Mouse (Mus musculus): ENCODE measurements around the gene Usp12. TPM values are rescaled to one million over a fixed set of nuclear protein-coding genes. Genes with fewer than 3 reads are reported as not detected.

Gene Usp12
- polyA plus RNA-seq, 1 experiment, result 26.5 TPM

DNA sequence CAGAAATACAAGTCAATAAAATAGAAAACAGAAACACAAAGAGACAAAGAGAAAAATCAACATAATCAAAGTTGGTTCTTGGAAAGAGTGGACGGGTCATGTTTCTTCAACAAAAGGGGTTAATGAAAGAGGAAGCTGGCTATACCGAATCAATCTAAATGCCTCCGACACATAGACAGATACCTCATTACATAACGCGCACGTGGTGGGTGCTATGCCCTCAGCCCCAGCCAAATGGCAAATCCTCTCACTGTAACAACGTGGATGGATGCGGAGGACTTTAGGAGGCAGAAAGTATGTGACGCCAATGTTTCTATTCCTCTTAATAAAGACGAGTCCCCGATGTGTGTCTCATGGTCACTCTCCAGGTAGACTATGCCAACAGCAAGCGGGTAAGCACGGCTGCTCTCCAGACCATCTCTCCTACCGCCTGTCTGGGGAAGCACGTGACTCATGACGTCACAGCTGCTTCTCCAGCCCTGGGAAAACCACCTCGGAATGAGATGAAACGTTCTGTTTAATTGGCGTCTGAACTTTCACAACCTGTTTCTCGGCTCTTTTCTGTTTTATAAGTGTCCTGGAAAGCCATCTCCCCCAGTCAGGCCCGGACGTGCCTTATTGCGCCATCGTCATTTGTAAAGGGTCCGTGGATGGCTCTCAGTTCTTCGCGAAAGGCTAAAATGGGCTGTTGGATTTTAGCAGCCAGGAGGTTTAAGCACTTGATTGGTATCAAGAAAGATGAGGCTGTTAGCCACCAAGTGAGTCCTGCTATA lies 75.0 kb downstream of the Usp12 start:
- DNase-seq, result no peak
- no peak overlapping the region for H3K4me3 ChIP-seq (replicated peaks; ENCODE audit: insufficient read depth, low read depth, low read length)
- 84% methylated on average over 27 of the region's 27 CpGs for WGBS
- H3K27ac ChIP-seq (ENCODE audit: insufficient read depth, low read length), result no peak overlapping the region
- H3K27me3 ChIP-seq (ENCODE audit: control insufficient read depth, insufficient read depth, low read length), result no peaks in the 10 kb centered on the region
- no peak for TF ChIP-seq POLR2A (IDR thresholded peaks at IDR 0.05; ENCODE audit: borderline replicate concordance, insufficient read depth, low read length)
- no peak for TF ChIP-seq CTCF (IDR thresholded peaks at IDR 0.05; ENCODE audit: borderline replicate concordance, insufficient read depth, low read depth, low read length)
- peaks cover 12% of the 10 kb centered on the region; the same call in 1 of the 2 replicates for H3K4me1 ChIP-seq (ENCODE audit: control insufficient read depth, insufficient read depth, low read length)

DNA sequence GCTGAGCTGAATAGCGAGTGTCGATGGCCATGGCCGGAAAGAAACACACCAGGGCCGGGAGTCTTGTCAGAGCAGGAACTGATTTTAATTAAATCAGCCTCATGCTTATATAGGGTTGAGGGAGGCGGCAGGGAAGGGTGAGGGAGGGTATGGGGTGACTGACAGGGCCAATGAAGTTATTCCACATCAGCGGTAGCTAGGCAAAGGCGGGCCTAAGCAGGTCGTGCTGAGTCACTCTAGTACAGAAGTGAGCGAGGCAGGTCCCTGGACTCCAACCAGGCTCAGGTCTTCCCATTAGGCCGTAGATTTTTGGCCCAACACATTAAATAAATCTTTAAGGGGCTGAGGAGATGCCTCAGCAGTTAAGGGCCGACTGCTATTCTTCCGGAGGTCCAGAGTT lies 81.0 kb downstream of the Usp12 start:
- DNase-seq, result no peak
- no peaks in the 10 kb centered on the region for H3K27me3 ChIP-seq (ENCODE audit: control insufficient read depth, insufficient read depth, low read length)
- H3K27ac ChIP-seq (ENCODE audit: insufficient read depth, low read length), result no peak overlapping the region
- TF ChIP-seq CTCF (IDR thresholded peaks at IDR 0.05; ENCODE audit: borderline replicate concordance, insufficient read depth, low read depth, low read length), result no peak
- no peak for TF ChIP-seq POLR2A (IDR thresholded peaks at IDR 0.05; ENCODE audit: borderline replicate concordance, insufficient read depth, low read length)
- WGBS, result 88% methylated on average over 12 of the region's 12 CpGs
- peaks cover 8% of the 10 kb centered on the region for H3K4me1 ChIP-seq (ENCODE audit: control insufficient read depth, insufficient read depth, low read length)
- H3K4me3 ChIP-seq (replicated peaks; ENCODE audit: insufficient read depth, low read depth, low read length), result no peak overlapping the region

DNA sequence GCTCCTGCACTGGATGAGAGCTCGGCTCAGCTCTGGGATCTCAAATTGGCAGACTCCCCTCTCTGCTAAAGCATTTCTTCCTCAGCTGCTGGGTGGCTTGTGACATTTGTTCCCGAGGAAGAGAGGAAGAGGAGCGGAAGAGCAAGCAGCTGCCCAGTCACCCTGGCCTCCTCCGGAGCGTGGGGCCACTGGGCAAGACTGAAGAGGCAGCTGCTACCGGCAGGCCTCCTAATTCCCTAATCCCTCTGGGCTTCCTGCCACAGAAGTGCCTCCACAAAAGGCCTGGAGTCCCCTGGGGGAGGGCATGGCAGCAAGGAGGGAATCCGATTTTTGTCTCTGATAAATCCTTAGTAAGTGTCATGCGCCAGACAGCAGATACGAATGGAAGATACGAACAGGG lies 81.7 kb downstream of the Usp12 start:
- Histone ChIP-seq H3K4me3 (replicated peaks; ENCODE audit: insufficient read depth, low read depth, low read length) (no peak overlapping the region), H3K4me1 (ENCODE audit: control insufficient read depth, insufficient read depth, low read length) (peaks cover 8% of the 10 kb centered on the region), H3K27me3 (ENCODE audit: control insufficient read depth, insufficient read depth, low read length) (no peaks in the 10 kb centered on the region), H3K27ac (ENCODE audit: insufficient read depth, low read length) (no peak overlapping the region)
- WGBS, result 24% methylated on average over 10 of the region's 10 CpGs
- peak; percentile 27 to 48 for DNase-seq
- no peak for TF ChIP-seq CTCF (IDR thresholded peaks at IDR 0.05; ENCODE audit: borderline replicate concordance, insufficient read depth, low read depth, low read length)

DNA sequence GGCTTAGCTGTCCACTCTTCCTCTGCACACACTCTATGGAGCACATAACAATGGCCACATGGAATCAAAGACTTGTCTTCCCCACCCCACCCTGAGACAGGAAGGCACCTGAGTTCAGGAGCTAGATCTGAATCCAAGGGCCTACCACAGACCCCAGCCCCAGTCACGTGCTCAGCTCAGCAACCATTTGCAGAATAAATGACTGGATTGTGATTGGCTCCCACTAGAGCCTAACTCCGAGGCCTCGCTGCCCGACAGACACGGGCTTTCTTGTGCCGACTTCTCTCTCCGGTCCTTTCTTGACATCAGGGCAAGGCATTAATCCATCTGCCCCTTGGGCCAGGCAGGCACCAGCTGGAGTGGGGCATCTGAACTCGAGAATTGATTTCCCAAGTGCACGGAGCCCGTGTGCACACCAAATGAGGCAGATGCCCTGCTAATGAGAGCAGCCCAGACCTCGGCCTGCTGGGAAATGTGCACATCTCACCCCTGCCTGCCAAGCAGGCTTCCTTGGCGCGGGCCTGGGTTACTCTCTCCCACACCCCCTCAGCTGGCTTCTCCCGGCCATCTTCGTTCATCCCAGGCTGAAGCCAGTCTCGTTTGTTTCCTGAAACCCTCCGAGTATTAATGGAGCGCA lies 82.4 kb downstream of the Usp12 start:
- TF ChIP-seq CTCF (IDR thresholded peaks at IDR 0.05; ENCODE audit: borderline replicate concordance, insufficient read depth, low read depth, low read length) (no peak), POLR2A (IDR thresholded peaks at IDR 0.05; ENCODE audit: borderline replicate concordance, insufficient read depth, low read length) (no peak)
- H3K4me3 ChIP-seq (replicated peaks; ENCODE audit: insufficient read depth, low read depth, low read length), result no peak overlapping the region
- H3K4me1 ChIP-seq (ENCODE audit: control insufficient read depth, insufficient read depth, low read length), result peaks cover 8% of the 10 kb centered on the region
- no peak for DNase-seq
- H3K27ac ChIP-seq (ENCODE audit: insufficient read depth, low read length), result no peak overlapping the region
- no peaks in the 10 kb centered on the region for H3K27me3 ChIP-seq (ENCODE audit: control insufficient read depth, insufficient read depth, low read length)
- WGBS, result 36% methylated on average over 18 of the region's 18 CpGs

DNA sequence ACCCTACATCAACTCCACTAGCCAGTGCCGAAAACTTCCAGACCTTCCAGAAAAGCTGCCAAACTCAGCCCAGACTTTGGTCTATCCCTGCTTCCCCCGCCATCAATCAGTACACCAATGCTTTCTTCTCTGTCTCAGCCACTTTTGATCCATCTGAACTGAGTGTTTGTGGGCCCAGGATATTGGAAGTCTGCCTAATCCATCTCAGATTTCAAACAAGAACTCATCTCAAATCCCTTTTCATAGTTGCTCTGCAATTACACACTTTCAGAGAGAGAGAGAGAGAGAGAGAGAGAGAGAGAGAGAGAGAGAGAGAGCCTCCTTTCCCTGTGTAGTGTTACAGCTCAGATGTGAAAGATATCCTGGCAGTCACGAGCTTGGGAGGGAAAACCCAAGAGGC lies 85.4 kb downstream of the Usp12 start:
- Histone ChIP-seq H3K27me3 (ENCODE audit: control insufficient read depth, insufficient read depth, low read length) (no peaks in the 10 kb centered on the region), H3K4me3 (replicated peaks; ENCODE audit: insufficient read depth, low read depth, low read length) (no peak overlapping the region), H3K4me1 (ENCODE audit: control insufficient read depth, insufficient read depth, low read length) (peaks cover 8% of the 10 kb centered on the region), H3K27ac (ENCODE audit: insufficient read depth, low read length) (no peak overlapping the region)
- WGBS, result 43% methylated on average over 3 of the region's 3 CpGs
- no peak for DNase-seq
- TF ChIP-seq CTCF (IDR thresholded peaks at IDR 0.05; ENCODE audit: borderline replicate concordance, insufficient read depth, low read depth, low read length) (no peak), POLR2A (IDR thresholded peaks at IDR 0.05; ENCODE audit: borderline replicate concordance, insufficient read depth, low read length) (no peak)

DNA sequence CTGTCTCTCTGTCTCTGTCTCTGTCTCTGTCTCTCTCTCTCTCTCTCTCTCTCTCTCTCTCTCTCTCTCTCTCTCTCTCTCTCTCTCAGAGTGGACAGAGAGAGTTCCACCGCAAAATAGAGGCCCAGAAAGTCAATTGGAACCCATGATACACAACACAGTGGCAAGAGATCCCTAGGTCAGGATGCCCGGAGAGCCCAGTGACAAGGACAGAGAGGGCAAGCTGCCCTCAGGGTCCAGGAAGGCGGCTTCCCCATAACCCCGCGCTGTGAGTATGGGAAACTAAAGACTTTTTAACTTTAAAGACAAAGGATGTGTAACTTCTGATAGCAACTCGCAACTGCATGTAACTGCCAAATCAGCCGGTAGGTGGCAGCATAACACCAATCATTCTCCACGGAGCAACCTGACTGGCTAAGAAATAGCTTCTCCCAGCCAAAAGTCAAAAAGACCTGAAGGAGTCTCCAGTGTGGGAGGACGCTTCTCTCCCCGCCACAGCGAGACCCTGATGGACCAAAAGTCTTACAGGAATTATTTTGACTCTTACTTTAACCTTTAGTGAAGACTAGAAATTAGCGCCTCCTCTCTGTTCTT lies 88.9 kb downstream of the Usp12 start:
- no peak overlapping the region for H3K4me3 ChIP-seq (replicated peaks; ENCODE audit: insufficient read depth, low read depth, low read length)
- H3K27ac ChIP-seq (ENCODE audit: insufficient read depth, low read length), result no peak overlapping the region
- DNase-seq, result peak; percentile 73 to 89
- H3K4me1 ChIP-seq (ENCODE audit: control insufficient read depth, insufficient read depth, low read length), result no peaks in the 10 kb centered on the region
- 10% methylated on average over 12 of the region's 12 CpGs for WGBS
- H3K27me3 ChIP-seq (ENCODE audit: control insufficient read depth, insufficient read depth, low read length), result no peaks in the 10 kb centered on the region
- TF ChIP-seq CTCF (IDR thresholded peaks at IDR 0.05; ENCODE audit: borderline replicate concordance, insufficient read depth, low read depth, low read length) (peak; percentile 91), POLR2A (IDR thresholded peaks at IDR 0.05; ENCODE audit: borderline replicate concordance, insufficient read depth, low read length) (no peak)

DNA sequence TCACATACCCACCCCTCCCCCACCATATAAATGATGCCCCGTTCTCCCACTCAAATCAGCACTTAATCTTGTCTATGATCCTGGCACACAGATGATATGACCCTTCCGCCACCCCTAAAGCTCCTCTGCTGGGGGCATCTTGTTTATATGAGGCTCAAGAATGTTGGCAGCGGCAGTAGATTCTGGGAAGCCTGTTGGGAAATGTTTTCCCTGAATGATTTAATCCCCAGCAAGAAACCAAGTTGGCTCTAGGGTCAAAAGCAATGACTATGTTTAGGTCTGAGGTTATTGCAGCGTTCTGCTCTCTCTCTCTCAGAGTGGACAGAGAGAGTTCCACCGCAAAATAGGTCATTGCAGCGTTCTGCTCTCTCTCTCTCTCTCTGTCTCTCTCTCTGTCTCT lies 89.4 kb downstream of the Usp12 start:
- no peak for DNase-seq
- TF ChIP-seq CTCF (IDR thresholded peaks at IDR 0.05; ENCODE audit: borderline replicate concordance, insufficient read depth, low read depth, low read length), result no peak
- TF ChIP-seq POLR2A (IDR thresholded peaks at IDR 0.05; ENCODE audit: borderline replicate concordance, insufficient read depth, low read length), result no peak
- Histone ChIP-seq H3K4me1 (ENCODE audit: control insufficient read depth, insufficient read depth, low read length) (no peaks in the 10 kb centered on the region), H3K27me3 (ENCODE audit: control insufficient read depth, insufficient read depth, low read length) (no peaks in the 10 kb centered on the region), H3K4me3 (replicated peaks; ENCODE audit: insufficient read depth, low read depth, low read length) (no peak overlapping the region), H3K27ac (ENCODE audit: insufficient read depth, low read length) (no peak overlapping the region)
- 68% methylated on average over 6 of the region's 6 CpGs for WGBS

DNA sequence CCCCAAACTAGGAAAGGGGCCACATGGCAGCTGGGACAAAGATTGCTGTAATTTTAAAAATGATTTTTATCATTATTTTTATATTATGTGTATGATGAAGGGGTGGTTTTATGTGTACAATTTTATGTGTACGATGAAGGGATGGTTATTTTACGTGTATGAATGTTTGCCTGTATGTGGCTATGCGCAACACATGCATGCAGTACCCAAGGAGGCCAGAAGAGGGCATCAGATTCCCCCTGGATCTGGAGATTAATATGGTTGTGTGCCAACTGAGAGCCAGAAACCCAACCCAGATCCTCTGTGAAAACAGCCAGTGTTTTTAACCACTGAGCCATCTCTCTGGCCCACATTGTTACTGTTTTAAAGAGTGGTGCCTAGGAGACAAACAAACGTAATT lies 90.6 kb downstream of the Usp12 start:
- no peak overlapping the region for H3K4me3 ChIP-seq (replicated peaks; ENCODE audit: insufficient read depth, low read depth, low read length)
- H3K4me1 ChIP-seq (ENCODE audit: control insufficient read depth, insufficient read depth, low read length), result no peaks in the 10 kb centered on the region
- WGBS, result 94% methylated on average over 4 of the region's 4 CpGs
- H3K27ac ChIP-seq (ENCODE audit: insufficient read depth, low read length), result no peak overlapping the region
- no peak for DNase-seq
- TF ChIP-seq POLR2A (IDR thresholded peaks at IDR 0.05; ENCODE audit: borderline replicate concordance, insufficient read depth, low read length) (no peak), CTCF (IDR thresholded peaks at IDR 0.05; ENCODE audit: borderline replicate concordance, insufficient read depth, low read depth, low read length) (no peak)
- H3K27me3 ChIP-seq (ENCODE audit: control insufficient read depth, insufficient read depth, low read length), result no peaks in the 10 kb centered on the region
